Mouse (Mus musculus): Measurements from ENCODE around the gene Kctd15. TPM values are rescaled to one million over a fixed set of nuclear protein-coding genes. Genes with fewer than 3 reads are reported as not detected.
A peak's percentile ranks its signal among the peaks of the same experiment; 100 is the strongest.

Gene Kctd15
- total RNA-seq (2021), result 10 to 100 TPM; 10.3 to 11.9 TPM
- long read RNA-seq, experiment 1, partial matches to known transcripts, result 0 of 3 reads
- long read RNA-seq, experiment 1, other reads (novel, unspliced or antisense), result 2 of 3 reads
- long read RNA-seq, experiment 2, partial matches to known transcripts, result 0 of 4 reads
- long read RNA-seq, experiment 2, other reads (novel, unspliced or antisense), result 3 of 4 reads

- DNase-seq (ENCODE audit: low spot score in 2 of 2), result no peak
These were observed at the start of gene Kctd15 for GRCm38 (mm10) chr7:34656632-34657031. Gene Kctd15, minus strand, starts transcription at chr7:34656732.

DNA sequence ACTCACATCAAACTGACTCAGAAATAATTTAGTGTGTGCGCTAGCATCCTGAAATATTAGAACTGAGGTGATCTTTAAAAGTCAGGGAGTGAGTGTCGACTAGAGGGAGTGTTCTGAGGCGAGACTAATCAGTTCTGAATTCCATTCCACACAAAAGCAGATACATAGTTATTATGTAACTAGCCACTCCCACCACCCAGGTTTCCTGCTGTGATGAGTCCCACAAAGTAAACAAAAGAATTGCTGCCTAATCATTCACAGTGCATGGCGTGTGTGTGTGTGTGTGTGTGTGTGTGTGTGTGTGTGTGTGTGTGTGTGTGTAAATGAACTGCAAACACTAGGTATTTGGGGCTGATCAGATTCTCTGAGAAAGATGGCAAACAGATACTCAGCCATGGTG is 47.9 kb upstream of the Kctd15 start:
- no peak for DNase-seq (ENCODE audit: low spot score in 2 of 2)

GRCm38 (mm10) chr7:34703437-34703836 is 46.9 kb upstream of the Kctd15 start:
- DNase-seq (ENCODE audit: low spot score in 2 of 2), result no peak

DNA sequence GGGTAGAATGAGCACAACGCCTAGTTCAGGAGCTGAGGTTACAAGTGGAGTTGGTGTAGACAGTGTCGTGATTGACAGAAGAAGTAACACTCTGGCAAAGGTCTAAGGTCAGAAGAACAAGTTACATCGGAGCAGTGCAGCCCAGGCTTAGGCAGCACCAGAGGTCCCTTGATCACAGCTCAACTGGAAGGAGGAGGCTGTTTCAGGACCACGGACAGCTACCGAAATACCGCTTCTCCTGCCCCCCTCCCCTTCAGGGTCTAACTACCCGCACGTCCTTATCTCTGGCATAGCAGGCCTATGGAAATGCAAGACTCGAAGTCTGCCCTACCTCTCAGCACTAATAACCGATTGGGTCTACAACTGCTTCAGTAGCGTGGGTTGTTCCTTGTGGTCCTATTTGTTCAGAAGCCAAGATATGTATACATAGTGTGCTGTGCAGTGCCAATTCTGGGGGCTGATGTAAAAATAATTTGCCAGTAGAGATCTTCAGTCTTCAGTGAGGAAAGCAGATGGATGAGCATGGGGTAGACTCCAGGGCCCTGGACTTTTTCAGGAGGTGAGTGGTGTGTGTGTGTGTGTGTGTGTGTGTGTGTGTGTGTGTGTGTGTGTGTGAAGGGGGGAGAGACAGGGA is 46.3 kb upstream of the Kctd15 start:
- no peak for DNase-seq (ENCODE audit: low spot score in 2 of 2)

GRCm38 (mm10) chr7:34699888-34700287 is 43.4 kb upstream of the Kctd15 start:
- no peak for DNase-seq (ENCODE audit: low spot score in 2 of 2)

- DNase-seq (ENCODE audit: low spot score in 2 of 2), result no peak
These were observed 41.7 kb upstream of the Kctd15 start for GRCm38 (mm10) chr7:34698221-34698620.

GRCm38 (mm10) chr7:34696086-34696485 is 39.6 kb upstream of the Kctd15 start:
- DNase-seq (ENCODE audit: low spot score in 2 of 2), result no peak

- DNase-seq (ENCODE audit: low spot score in 2 of 2), result no peak
These were observed 38.4 kb upstream of the Kctd15 start for GRCm38 (mm10) chr7:34694898-34695297.

- no peak for DNase-seq (ENCODE audit: low spot score in 2 of 2)
These were observed 37.4 kb upstream of the Kctd15 start for GRCm38 (mm10) chr7:34693916-34694315.

- DNase-seq (ENCODE audit: low spot score in 2 of 2), result no peak
These were observed 36.5 kb upstream of the Kctd15 start for GRCm38 (mm10) chr7:34693072-34693471.

DNA sequence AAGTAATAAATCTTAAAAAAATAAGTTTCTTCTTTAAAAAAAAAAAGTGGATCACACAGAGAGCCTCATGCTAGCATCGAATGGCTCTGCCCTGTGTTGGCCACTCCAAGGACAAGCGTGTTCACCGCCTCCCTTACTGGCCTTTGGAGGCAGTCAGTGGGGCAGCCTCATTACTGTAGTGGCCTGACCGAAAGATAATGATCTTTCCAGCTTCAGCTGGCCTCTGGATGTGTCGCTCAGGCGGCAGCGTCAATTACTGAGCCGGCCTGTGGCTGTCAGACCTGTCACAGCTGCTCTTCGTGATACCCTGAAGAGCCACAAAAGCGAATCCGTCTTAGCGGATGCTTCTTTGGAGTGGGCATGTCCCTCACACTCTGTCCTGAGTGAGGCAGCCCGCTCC is 33.6 kb upstream of the Kctd15 start:
- DNase-seq (ENCODE audit: low spot score in 2 of 2), result no peak

GRCm38 (mm10) chr7:34689028-34689427 is 32.5 kb upstream of the Kctd15 start:
- DNase-seq (ENCODE audit: low spot score in 2 of 2), result no peak

- DNase-seq (ENCODE audit: low spot score in 2 of 2), result no peak
These were observed 29.3 kb upstream of the Kctd15 start for GRCm38 (mm10) chr7:34685801-34686200.

GRCm38 (mm10) chr7:34685176-34685575 is 28.6 kb upstream of the Kctd15 start:
- no peak for DNase-seq (ENCODE audit: low spot score in 2 of 2)

GRCm38 (mm10) chr7:34680771-34681421 is 24.4 kb upstream of the Kctd15 start:
- DNase-seq (ENCODE audit: low spot score in 2 of 2), result no peak

- no peak for DNase-seq (ENCODE audit: low spot score in 2 of 2)
These were observed 23.4 kb upstream of the Kctd15 start for GRCm38 (mm10) chr7:34679886-34680285.

GRCm38 (mm10) chr7:34675831-34676514 is 19.4 kb upstream of the Kctd15 start:
- peak; percentile 76 to 82 for DNase-seq (ENCODE audit: low spot score in 2 of 2)

GRCm38 (mm10) chr7:34675120-34675790 is 18.7 kb upstream of the Kctd15 start:
- no peak for DNase-seq (ENCODE audit: low spot score in 2 of 2)

DNA sequence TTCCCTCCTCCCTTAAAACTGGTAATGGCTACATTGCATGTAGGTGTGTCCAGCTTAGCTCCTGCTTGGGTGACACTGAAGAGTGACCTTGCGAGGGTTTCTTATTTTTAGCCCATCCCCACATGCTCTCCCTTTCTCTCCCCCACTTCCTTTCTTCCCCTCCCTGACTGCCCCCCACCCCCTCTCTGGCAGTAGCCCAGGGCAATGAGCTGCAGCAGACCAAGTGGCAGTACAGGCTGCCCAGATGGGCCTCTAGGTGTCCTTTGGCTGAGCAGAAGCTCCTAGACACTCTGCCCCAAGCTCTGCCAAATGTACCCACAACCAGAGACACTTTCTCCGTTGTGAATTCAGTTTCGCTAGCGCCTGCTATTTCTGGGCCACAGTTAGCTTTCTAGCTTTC is 16.4 kb upstream of the Kctd15 start:
- no peak for DNase-seq (ENCODE audit: low spot score in 2 of 2)

- DNase-seq (ENCODE audit: low spot score in 2 of 2), result peak; percentile 89 to 96
These were observed 15.4 kb upstream of the Kctd15 start for GRCm38 (mm10) chr7:34671911-34672310.

- no peak for DNase-seq (ENCODE audit: low spot score in 2 of 2)
These were observed 14.2 kb upstream of the Kctd15 start for GRCm38 (mm10) chr7:34670778-34671177.
